Mouse (Mus musculus) 3134 (cell line): ENCODE measurements around the gene Foxj3.

Source experiments
- DNase-seq: peaks from one replicate; pipeline ENCODE4 v3.0.0-alpha.2; 2011; ENCODE audit warnings: low spot score; ENCODE audit not compliant: insufficient read length; ENCODE audit errors: extremely low read depth

Gene Foxj3

GRCm38 (mm10) chr4:119635686-119636085 is 98.9 kb downstream of the Foxj3 start:
- no peak for DNase-seq

- DNase-seq, result no peak
Measured at GRCm38 (mm10) chr4:119636731-119637130, 99.9 kb downstream of the Foxj3 start.

GRCm38 (mm10) chr4:119637176-119637845 is 100.5 kb downstream of the Foxj3 start, which contains the start of gene Guca2a:
Gene Guca2a (plus strand): TSS chr4:119637704.
- no peak for DNase-seq

GRCm38 (mm10) chr4:119637946-119638345 is 101.1 kb downstream of the Foxj3 start:
- no peak for DNase-seq

GRCm38 (mm10) chr4:119638656-119639055 is 101.9 kb downstream of the Foxj3 start:
- DNase-seq, result no peak

GRCm38 (mm10) chr4:119642666-119643065 is 105.9 kb downstream of the Foxj3 start:
- no peak for DNase-seq

GRCm38 (mm10) chr4:119657011-119657410 is 120.2 kb downstream of the Foxj3 start:
- DNase-seq, result no peak

- DNase-seq, result no peak
Measured at GRCm38 (mm10) chr4:119658246-119658645, 121.4 kb downstream of the Foxj3 start.

GRCm38 (mm10) chr4:119658731-119659130 is 121.9 kb downstream of the Foxj3 start, which contains the start of gene Guca2b:
Gene Guca2b (minus strand): TSS chr4:119658954.
- no peak for DNase-seq

GRCm38 (mm10) chr4:119660007-119660406 is 123.2 kb downstream of the Foxj3 start:
- no peak for DNase-seq

GRCm38 (mm10) chr4:119662151-119662550 is 125.3 kb downstream of the Foxj3 start:
- DNase-seq, result no peak

GRCm38 (mm10) chr4:119662976-119663375 is 126.2 kb downstream of the Foxj3 start:
- peak; percentile 73 for DNase-seq

GRCm38 (mm10) chr4:119663409-119664095 is 126.7 kb downstream of the Foxj3 start:
- DNase-seq, result no peak

- no peak for DNase-seq
Measured at GRCm38 (mm10) chr4:119665166-119665565, 128.4 kb downstream of the Foxj3 start.

- no peak for DNase-seq
Measured at GRCm38 (mm10) chr4:119666116-119666515, 129.3 kb downstream of the Foxj3 start.

- no peak for DNase-seq
Measured at GRCm38 (mm10) chr4:119667454-119667853, 130.7 kb downstream of the Foxj3 start.

- no peak for DNase-seq
Measured at GRCm38 (mm10) chr4:119668185-119668584, 131.4 kb downstream of the Foxj3 start.

- no peak for DNase-seq
Measured at GRCm38 (mm10) chr4:119668596-119668995, 131.8 kb downstream of the Foxj3 start.

- DNase-seq, result no peak
Measured at GRCm38 (mm10) chr4:119669356-119670209, 132.8 kb downstream of the Foxj3 start.

- DNase-seq, result no peak
Measured at GRCm38 (mm10) chr4:119670210-119670555, 133.4 kb downstream of the Foxj3 start.

- no peak for DNase-seq
Measured at GRCm38 (mm10) chr4:119670736-119671135, 133.9 kb downstream of the Foxj3 start.
